Mouse (Mus musculus) cerebral cortex, adult 2 months (tissue): ENCODE results near the gene Tbc1d24.

Experiments
- WGBS: fragments of 180-500 bp; shearing (Covaris S2); methylation state at CpG from one replicate; pipeline ENCODE4 v1.1.7; 2018; 5-methylcytosine and 5-hydroxymethylcytosine counted together

Tbc1d24 gene

DNA sequence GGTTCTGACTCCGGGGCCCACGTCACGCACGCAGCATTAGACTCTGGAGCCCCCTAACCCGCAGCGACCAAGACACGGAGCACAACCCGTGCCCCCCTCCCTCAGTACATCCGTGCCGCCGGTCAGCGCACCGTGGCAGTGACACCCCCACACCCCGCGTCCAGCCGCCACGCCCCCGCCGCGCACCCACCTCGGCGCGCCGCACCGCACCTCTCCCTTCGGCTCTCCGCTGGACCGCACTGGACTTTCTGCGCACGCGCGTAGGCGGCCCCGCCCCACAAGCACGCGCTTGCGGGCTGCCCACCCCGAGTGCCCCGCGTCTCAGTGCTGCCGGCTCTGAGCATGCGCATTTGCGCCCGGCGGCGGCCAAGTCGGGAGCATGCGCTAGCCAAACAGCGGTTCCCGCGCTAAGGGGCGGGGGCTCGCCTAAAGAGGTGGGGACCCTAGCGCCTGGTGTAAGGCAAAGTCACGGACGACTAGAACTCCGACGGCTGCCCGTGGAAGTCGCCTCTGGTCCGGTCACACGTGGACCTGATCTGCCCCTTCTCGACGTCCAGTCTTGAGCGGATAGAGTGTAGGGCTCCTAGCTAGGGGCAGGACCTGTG lies at the start of gene Tbc1d24:
Gene Tbc1d24, minus strand, starts transcription at position 279 of the 605 bp plus-strand sequence.
- 1% methylated on average over 65 of the region's 65 CpGs for WGBS

GRCm38 (mm10) chr17:24252329-24252728 lies 47.0 kb upstream of the Tbc1d24 start:
- WGBS = 97% methylated on average over 2 of the region's 2 CpGs

DNA sequence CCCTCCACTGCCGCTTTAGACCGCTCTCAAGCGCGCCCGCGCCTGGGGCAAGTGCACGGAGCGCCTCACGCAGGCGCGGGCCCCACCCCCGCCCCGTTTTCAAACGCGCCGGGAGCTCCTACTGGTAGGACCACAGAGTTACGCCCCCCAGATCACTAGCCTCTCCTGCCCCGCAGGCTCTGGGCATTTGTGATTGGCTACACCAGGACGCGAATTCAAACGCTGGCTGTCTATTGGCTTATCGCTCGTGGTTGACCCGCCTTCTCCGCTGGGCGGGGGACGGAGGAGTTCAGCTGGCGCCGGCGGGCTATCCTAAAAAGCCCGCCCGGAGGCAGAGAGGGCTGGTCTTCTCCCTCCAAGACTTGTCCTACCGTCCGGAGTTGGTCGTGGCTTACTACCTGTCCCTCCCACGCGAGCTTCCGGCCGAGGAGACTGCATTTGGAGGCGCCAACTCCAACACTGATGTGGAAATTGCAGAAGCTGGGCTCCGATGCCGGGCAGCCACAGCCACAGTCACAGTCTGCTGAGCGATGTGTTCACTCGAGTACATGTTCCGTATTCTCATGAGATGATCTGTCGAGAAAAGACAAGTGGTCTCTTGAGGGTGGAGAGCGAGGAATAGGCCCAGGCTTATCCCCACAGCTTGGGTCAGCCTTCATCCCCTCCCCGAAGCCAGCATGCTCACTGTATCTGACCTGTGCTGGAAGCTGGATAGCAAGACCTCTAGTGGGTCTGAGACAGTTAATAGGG lies 46.1 kb upstream of the Tbc1d24 start, which contains the start of gene Ccnf:
Gene Ccnf, minus strand, starts transcription at position 165 of the 750 bp plus-strand sequence.
- under 1% methylated on average over 48 of the region's 48 CpGs for WGBS

- under 1% methylated on average over 32 of the region's 32 CpGs for WGBS
These were observed 45.6 kb upstream of the Tbc1d24 start for GRCm38 (mm10) chr17:24250988-24251319.

GRCm38 (mm10) chr17:24248641-24249040 lies 43.3 kb upstream of the Tbc1d24 start:
- 95% methylated on average over 2 of the region's 2 CpGs for WGBS

DNA sequence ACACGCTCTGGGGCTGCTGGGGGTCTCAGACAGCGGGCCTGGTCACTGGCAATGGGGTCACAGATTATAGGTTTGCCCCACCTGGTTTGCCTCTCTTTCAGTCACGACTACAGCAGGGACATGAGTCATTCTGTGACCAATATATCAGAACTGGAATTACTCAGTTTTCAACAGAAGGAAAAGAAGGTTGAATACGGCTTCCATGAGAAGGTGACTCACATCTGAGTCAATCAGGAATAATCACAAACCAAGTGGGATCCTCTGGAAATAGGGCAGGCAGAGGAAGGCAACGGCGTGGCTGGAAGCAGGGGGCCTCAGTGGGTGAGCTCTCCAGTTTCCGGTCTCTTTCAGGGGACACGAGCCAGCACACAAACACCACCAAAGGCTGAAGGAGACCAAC lies 38.7 kb upstream of the Tbc1d24 start:
- 57% methylated on average over 8 of the region's 8 CpGs for WGBS

GRCm38 (mm10) chr17:24243311-24243969 lies 38.1 kb upstream of the Tbc1d24 start:
- WGBS = 85% methylated on average over 4 of the region's 4 CpGs

GRCm38 (mm10) chr17:24236921-24237320 lies 31.6 kb upstream of the Tbc1d24 start:
- 93% methylated on average over 7 of the region's 7 CpGs for WGBS

DNA sequence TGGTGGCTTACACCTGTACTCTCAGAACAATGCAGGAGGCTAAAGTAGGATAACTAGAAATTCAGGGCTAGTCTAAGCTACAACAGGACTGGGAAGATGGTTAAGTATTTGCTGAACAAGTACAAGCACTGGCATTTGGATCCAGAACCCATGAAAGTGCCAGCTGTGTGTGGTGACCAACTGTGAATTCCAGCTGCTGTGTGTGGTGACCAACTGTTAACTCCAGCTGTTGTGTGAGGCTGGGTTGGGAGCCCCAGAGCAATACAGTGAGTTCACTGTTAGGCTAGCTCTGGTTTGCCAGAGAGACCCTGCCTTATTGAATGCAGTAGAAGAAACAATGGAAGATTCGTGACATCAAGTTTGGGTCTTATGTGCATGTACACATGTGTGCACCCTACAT lies 31.1 kb upstream of the Tbc1d24 start:
- WGBS = 90% methylated on average over 1 of the region's 1 CpGs

GRCm38 (mm10) chr17:24227941-24228340 lies 22.6 kb upstream of the Tbc1d24 start:
- 91% methylated on average over 7 of the region's 7 CpGs for WGBS

DNA sequence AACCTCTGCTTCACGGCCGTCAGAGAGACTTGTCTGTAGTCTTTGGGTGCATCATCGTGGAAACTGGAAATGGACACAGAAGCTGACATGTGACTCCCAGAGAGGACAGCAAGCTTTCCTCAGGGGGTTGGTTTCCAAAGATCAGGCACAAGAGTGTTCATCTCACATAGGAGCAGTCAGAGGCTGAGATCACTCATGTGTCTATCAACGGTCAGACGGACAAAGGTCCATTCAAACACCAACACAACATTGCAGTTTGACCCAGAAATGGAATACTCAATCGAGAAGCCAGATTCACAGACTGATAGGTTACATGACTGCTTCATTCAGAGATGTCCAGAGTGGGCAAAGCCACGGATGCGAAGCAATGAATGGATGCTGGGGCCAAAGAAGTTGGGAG lies 21.4 kb upstream of the Tbc1d24 start:
- WGBS = 81% methylated on average over 8 of the region's 8 CpGs

GRCm38 (mm10) chr17:24225851-24226250 lies 20.5 kb upstream of the Tbc1d24 start:
- WGBS = 91% methylated on average over 5 of the region's 5 CpGs

DNA sequence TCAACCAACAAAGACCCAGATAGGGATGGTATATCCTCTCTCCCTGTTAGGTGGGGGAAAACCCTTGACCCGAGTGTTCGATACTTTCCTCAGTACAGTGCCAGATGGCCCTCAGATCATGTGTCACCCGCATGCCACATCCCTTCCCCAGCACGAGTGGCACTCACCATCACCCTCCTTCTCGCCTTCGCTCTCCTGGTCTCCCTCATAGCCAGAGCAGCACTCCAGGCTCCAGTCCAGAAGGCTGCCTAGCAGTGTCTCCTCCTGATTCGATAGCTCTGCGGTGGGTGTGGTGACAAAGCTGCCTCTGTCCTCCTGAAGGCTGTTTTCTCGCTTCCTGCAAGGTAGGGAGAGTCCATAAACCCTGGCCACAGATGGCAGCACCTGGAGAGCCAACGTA lies 19.4 kb upstream of the Tbc1d24 start:
- 88% methylated on average over 10 of the region's 10 CpGs for WGBS

DNA sequence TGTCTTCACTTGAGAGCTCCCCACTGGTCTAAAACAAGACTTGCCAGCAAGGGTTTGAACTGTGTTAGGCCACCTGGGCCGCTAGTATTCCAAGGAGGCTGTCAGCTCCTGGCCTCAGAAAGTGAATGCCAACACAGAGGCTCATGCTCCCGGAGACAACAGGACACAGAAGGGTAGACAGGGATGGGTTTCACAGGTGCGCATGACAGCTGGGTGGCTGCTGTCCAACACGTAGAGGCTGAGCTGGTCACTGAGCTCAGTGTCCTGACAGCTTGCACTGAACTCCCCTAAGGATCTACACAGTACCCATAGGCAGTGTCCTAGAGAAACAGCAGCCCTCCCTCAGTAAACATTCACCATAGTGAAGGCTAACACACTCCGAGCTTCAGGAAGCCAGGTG lies 18.2 kb upstream of the Tbc1d24 start:
- 89% methylated on average over 5 of the region's 5 CpGs for WGBS

DNA sequence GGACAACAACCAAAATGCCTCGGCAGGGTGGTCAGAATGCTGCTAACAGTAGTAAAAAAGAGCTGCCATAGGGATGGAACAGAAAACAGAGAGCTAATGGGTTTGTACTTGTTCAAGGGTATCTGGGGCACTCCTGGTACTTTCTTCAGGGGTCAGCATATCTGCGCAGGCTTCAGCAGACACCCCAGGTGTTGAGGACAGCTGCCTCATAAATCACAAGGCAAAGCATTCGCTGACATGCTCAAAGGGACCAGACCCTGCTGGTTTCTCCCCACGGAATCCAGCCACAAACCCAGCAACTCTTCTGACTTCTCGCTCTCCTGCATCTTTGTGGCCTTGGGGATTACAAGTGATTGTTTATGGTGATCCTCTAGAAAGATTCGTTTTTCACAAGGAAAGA lies 17.3 kb upstream of the Tbc1d24 start:
- 85% methylated on average over 6 of the region's 6 CpGs for WGBS

DNA sequence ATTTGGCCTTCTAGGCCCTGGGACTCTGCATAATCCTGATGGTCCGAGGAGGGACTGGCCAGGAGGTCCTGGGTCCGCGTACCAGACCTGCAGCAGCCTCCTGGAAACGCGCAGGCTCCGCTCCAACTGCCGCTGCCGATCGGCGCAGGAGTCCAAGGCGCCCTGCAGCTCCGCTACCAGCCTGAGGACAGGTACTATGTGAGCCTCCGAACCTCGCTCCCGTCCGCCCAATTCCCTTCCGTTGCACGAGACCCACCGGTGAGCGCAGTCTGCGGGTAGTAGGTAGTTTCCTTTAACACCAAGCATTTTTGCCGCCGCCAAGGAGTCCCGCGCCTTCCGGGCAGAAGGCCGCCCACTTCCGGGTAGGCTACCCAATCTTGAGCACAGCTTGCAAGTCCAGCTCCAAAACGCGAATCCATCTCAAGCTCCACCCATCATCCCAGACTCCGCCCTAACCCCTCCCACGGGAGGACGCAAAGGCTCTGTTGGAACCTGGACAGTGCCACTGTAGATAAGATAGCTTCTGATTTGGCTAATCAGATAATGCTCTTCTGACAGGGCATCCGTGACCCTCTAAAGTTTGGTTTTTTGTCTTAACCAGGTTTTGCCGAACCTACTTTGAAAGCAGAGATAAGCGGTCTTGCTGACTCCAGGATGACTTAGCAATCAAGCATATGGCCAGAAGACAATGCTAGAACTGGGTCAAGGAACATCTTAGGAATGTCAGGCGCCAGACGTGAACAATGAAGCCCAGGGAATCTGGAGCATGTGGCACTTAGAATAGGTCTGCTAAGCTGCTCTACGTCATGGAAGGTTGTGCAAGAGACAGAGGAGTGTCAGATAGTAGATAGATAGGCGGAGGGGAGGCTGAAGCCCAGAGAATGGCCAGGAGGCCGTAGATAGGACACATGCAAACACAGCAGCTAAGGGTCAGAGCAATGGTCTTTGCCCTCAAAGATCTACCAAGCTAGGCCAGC lies 15.4 kb upstream of the Tbc1d24 start, which contains the start of gene Tedc2:
Gene Tedc2, minus strand, starts transcription at position 417 of the 977 bp plus-strand sequence.
- 5% methylated on average over 41 of the region's 41 CpGs for WGBS

- 84% methylated on average over 4 of the region's 4 CpGs for WGBS
These were observed 11.5 kb upstream of the Tbc1d24 start for GRCm38 (mm10) chr17:24216836-24217235.

- WGBS = 43% methylated on average over 6 of the region's 6 CpGs
These were observed 7.8 kb upstream of the Tbc1d24 start for GRCm38 (mm10) chr17:24213186-24213585.

GRCm38 (mm10) chr17:24212441-24213018 lies 7.2 kb upstream of the Tbc1d24 start:
- 37% methylated on average over 5 of the region's 5 CpGs for WGBS

DNA sequence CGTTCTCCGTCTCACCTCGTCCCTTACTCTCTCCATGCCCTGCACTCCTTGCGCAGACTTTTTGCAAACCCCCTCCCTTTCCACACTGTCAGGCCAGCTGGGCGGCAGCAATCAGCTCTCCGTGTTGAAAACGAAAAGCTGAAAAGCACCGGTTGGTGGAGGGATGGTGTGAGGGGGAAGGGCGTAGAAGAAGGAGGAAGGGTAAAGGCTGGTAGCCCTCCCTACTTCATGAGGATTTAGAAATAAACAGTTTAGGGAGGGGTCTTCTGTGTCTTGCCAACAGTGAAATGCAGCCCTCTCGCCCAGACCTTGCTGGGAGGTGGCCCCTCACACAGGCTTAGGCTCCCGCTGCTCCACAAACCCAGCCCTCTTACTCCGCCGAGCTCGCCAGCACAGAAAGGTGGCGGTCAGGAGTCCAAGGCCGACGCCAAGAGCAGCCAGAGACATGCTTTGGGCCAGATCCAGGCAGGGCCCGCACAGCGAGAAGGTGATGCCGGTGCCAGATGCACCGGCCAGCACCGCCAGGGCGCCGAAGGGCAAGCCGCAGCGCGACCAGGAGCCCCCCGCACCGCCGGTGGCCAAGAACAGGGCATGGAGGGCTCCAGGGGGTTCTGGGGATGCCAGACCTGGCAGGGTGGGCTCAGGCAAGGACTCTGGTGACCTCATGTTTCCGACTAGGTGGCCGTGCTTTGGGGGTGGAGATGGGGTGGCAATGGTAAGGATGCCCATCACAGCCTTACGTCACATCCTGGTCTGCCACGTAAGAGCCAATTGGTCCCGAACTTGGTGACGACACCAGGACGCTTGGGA lies 6.5 kb upstream of the Tbc1d24 start:
- 4% methylated on average over 37 of the region's 37 CpGs for WGBS
